Mouse (Mus musculus) bone marrow macrophage, adult 2 months (primary cell): Measurements from ENCODE around the gene Baz2b.

Source experiments
- CTCF ChIP-seq: IDR thresholded peaks from 2 replicates; pipeline ENCODE4 v1.5.1; 2012; ENCODE audit warnings: low read depth, mild to moderate bottlenecking, low read length, moderate library complexity
- POLR2A ChIP-seq: IDR thresholded peaks from 2 replicates; pipeline ENCODE4 v1.6.1; 2012; ENCODE audit warnings: mild to moderate bottlenecking, low read depth, low read length, borderline replicate concordance

DNA sequence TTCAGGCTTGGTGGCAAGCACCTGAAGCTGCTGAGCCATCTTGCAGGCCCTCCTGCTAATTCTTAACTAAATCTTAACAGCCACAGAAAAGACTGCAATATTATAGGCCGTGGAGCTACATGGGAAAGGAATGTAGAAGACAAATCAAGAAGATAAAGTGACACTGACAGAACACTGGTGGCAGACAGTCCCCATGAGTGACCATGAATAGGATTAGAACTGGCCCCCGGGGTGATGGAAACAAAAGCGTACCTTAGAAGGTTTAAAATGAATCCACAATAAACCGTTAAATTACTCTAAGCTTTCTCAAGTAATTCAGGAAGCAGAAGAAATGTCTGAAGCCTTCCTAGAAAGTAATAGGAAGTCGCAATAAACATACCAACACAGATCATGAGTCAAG lies 61.0 kb downstream of the Baz2b start:
- TF ChIP-seq CTCF = no peak
- no peak for TF ChIP-seq POLR2A
